Mouse (Mus musculus): ENCODE results near the gene Stoml1.

Gene Stoml1

DNA sequence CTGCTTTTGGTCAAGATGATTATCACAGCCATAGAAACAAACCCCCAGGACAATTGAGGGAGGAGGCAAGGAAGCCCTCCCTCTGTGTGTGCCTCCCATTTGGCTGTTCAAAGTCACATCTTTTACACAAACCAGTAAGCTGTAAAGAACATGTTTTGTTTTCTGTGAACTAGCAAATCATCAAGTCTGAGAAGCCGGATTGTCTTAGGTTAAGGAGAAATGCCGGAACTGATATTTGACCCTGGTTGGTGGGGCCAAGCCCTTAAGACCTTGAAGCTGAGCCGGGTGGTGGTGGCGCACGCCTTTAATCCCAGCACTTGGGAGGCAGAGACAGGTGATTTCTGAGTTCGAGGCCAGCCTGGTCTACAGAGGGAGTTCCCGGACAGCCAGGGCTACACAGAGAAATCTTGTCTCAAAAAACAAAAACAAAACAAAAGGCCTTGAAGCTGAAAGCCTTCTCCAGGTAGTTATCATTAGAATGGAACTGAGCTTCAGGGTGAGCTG lies 21.2 kb downstream of the Stoml1 start:
- DNase-seq (ENCODE audit: low read depth, low spot score) = no peak
- no peaks in the 10 kb centered on the region for H3K27me3 ChIP-seq (ENCODE audit: control insufficient read depth, insufficient read depth, low read length, poor library complexity, severe bottlenecking)

DNA sequence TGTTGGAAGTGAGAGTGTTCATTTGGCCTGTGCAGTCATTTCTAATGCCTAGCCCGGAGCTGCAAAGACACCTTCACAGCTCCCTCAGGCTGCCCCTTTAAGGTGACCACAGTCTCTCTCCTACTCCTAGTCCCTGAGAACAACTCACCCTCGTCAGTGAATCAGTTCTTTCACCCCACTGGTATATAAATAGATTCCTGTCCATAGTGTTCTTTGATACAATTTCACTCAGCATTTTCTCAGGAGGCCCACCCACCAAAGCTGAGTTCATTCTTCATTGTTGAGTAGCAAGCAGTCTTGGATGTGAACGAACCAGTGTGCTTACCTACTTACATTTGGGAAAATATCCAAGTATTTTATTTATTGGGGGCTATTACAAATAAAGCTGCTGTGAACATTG lies 21.7 kb downstream of the Stoml1 start:
- Histone ChIP-seq H3K36me3 (ENCODE audit: control insufficient read depth, insufficient read depth, low read length, poor library complexity, severe bottlenecking) (no peaks in the 10 kb centered on the region), H3K27me3 (ENCODE audit: control insufficient read depth, insufficient read depth, low read length, poor library complexity, severe bottlenecking) (no peaks in the 10 kb centered on the region)
- no peak for DNase-seq (ENCODE audit: low read depth, low spot score)

More for the DNA sequence above, 21.2 kb downstream of the Stoml1 start:
- no peaks in the 10 kb centered on the region for H3K36me3 ChIP-seq (ENCODE audit: control insufficient read depth, insufficient read depth, low read length, poor library complexity, severe bottlenecking)

DNA sequence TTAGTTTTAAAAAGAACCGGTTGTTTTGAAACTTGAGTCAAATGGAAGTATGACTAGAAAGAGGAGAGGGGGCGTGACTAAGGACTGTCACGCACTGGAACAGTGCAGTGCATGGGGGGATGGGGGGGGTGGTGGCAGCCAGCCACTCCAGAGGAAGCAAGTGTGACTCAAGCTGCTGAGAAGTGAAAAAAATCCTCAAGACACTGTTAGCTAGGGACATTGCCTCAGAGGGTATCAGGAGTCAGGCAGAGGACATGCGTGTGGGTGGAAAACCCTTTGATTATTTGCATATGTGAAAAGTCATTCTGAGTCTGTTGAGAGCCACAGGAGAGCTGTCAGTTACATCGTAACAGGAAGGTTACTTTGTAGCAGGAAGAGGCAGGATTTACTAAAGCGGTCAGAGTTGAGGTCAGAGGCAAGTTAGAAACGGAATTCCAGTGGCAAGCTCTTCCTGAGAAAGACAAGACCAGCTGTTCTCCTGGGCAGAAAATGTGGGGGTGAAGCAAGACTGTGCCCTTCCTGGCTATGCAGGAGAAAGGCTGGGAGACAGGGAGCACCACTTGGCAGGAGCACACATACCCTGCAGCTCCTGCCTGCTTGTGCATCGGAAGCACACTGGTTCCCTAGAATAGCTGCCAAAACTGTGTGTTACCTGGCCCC lies 22.3 kb downstream of the Stoml1 start:
- peak; percentile 92 for DNase-seq (ENCODE audit: low read depth, low spot score)
- no peaks in the 10 kb centered on the region for H3K36me3 ChIP-seq (ENCODE audit: control insufficient read depth, insufficient read depth, low read length, poor library complexity, severe bottlenecking)
- H3K27me3 ChIP-seq (ENCODE audit: control insufficient read depth, insufficient read depth, low read length, poor library complexity, severe bottlenecking) = no peaks in the 10 kb centered on the region

DNA sequence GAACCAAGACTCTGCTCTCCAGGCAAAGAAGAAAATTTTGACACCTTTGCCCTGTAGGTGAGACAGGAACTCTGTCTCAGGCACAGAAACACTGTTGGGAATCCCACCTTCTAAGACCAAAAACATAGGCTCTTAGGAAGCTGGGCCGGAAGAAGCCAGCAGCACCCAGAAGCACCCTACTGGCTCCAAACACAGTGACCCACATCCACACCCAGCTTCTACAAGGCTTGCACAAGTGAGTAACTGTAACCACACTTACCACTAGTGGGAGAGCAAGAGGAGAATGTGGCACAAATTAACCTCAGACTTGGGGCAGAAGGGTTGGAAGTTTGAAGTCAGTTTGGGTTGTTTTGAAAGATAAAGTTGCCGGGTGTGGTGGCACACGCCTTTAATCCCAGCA lies 22.8 kb downstream of the Stoml1 start:
- peak; percentile 66 for DNase-seq (ENCODE audit: low read depth, low spot score)
- no peaks in the 10 kb centered on the region for H3K27me3 ChIP-seq (ENCODE audit: control insufficient read depth, insufficient read depth, low read length, poor library complexity, severe bottlenecking)
- H3K36me3 ChIP-seq (ENCODE audit: control insufficient read depth, insufficient read depth, low read length, poor library complexity, severe bottlenecking) = no peaks in the 10 kb centered on the region

DNA sequence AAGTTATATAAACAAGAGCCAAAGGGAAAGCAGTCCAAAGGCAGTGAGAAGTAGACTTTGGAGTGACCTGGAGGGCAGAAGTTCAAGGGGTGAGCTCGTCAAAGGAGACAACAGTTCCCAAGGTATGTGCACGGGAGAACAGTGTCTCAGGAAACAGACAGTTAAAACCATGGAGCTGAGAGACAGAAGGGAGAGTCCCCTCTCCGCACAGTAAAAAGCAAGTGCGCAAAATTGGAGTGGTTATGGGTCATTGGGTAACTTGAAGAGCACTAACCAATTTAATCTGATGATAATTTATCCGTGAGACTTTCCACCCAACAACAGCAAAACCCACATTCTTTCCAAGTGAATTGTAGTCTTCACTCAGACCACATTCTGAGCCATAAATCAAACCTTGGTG lies 23.4 kb downstream of the Stoml1 start:
- DNase-seq (ENCODE audit: low read depth, low spot score) = no peak

DNA sequence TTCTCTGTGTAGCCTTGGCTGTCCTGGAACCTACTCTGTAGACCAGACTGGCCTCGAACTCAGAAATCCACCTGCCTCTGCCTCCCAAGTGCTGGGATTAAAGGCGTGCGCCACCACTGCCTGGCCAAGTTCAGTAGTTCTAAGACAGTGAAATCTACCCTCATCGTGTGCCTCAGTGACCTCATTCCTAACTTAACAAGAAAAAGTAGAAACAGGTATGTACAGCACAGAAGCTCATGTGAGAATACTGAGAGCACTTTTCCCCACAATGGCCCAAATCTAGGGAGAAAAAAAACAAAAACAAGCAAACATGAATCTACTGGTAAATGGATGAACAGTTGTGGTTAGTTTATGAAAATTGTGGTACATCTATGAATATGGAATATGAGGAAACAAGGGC lies 25.3 kb downstream of the Stoml1 start:
- H3K27me3 ChIP-seq (ENCODE audit: control insufficient read depth, insufficient read depth, low read length, poor library complexity, severe bottlenecking) = no peaks in the 10 kb centered on the region
- no peaks in the 10 kb centered on the region for H3K36me3 ChIP-seq (ENCODE audit: control insufficient read depth, insufficient read depth, low read length, poor library complexity, severe bottlenecking)
- no peak for DNase-seq (ENCODE audit: low read depth, low spot score)

More for the DNA sequence above, 23.4 kb downstream of the Stoml1 start:
- Histone ChIP-seq H3K36me3 (ENCODE audit: control insufficient read depth, insufficient read depth, low read length, poor library complexity, severe bottlenecking) (no peaks in the 10 kb centered on the region), H3K27me3 (ENCODE audit: control insufficient read depth, insufficient read depth, low read length, poor library complexity, severe bottlenecking) (no peaks in the 10 kb centered on the region)

DNA sequence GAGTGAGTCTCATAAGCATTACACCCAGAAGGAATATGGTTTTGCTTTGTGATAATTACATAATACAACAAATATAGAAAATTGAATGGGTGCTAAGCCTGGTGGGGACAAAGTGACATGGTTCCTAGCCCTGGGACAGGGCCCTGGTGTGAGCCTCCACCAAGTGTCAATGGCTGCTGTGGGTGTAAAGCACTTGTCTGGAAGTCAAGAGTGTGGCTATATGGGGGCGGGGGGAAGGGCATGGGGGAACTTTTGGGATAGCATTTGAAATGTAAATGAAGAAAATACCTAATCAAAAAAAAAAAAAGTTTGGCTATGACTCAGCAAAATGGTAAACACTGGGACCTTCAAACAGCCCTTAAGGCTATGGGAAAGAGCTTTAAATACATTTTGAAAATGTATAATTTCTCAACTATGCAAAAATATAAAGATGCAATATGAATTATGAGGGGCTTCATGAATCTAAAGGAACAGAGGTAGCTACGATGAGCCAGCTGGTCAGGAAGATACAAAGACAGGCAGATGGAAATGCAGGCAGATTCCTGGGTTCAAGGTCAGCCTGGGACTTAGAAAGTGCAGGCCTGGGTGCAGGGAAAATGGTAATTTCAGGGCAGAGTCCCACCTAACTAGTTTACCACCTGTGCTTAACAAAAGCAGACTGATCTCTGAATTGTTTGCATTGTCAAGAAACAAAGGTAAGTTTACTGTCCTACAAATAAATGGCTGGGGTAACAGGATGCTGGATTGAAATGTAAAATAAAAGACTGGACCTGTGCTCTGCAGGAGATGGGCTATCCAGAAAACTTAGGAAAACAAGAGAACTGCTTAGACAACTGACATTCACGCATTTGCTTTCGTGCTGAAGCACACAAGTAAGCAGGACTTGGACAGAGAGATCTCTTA lies 26.1 kb downstream of the Stoml1 start:
- no peak for DNase-seq (ENCODE audit: low read depth, low spot score)
- H3K27me3 ChIP-seq (ENCODE audit: control insufficient read depth, insufficient read depth, low read length, poor library complexity, severe bottlenecking) = no peaks in the 10 kb centered on the region
- H3K36me3 ChIP-seq (ENCODE audit: control insufficient read depth, insufficient read depth, low read length, poor library complexity, severe bottlenecking) = peaks cover 2% of the 10 kb centered on the region; the same call in 1 of the 2 replicates

DNA sequence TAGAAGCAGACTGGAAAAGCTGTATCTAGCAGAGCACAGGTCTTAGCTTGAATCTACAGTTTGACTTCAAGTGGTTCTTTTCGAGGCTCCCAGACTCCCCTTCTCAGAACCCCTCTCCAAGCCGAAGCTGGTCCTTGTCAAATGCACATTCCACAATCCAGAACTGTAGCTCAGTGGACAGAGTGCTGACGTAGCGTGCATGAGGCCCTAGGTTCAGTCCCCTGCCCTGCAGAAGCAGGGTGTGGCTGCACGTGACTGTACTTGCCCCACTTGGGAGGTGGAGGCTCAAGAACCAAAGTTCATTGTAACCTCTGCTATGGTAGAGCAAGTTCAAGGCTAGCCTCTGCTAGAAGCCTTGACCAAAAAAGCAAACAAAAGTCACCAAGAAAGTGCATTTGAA lies 26.8 kb downstream of the Stoml1 start:
- Histone ChIP-seq H3K27me3 (ENCODE audit: control insufficient read depth, insufficient read depth, low read length, poor library complexity, severe bottlenecking) (no peaks in the 10 kb centered on the region), H3K36me3 (ENCODE audit: control insufficient read depth, insufficient read depth, low read length, poor library complexity, severe bottlenecking) (peaks cover 2% of the 10 kb centered on the region; the same call in 1 of the 2 replicates)
- no peak for DNase-seq (ENCODE audit: low read depth, low spot score)

DNA sequence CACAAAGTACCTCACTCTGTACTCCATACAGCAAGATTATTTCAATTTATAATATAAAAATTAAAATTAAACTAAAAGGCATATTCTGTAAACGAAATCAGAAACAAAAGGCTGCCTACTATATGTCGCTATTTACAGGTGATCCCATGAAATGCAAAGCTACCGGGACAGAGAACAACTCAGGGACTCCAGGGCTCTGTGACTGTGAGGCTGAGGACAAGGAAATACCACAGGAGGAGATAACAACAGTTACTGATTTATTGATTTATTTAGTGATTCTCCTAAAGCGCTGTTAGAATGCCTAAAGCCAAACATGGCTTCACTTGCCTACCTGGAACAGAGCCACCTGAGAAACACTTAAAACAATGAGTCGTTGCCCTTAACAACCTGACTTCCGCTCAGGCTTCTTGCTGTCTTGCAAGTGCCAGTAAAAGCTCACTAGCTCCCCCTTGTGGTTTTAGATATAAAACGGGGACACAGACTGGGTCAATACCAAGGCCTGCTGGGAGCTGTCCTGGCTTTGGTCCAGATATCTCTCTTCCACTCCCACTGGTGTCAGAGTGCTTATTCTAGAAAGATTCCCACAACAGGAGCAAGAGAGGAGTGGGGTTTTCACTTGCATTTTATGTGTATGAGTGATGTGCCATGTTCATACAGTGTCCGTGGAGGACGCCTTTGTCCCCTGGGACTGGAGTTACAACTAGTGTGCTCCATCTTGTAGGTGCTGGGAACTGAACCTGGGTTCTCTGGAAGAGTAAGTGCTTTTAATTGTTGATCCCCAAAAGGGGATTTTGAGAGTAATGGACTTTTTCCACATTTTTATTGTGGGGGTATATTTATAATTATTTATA lies 27.5 kb downstream of the Stoml1 start:
- DNase-seq (ENCODE audit: low read depth, low spot score) = peak; percentile 97

DNA sequence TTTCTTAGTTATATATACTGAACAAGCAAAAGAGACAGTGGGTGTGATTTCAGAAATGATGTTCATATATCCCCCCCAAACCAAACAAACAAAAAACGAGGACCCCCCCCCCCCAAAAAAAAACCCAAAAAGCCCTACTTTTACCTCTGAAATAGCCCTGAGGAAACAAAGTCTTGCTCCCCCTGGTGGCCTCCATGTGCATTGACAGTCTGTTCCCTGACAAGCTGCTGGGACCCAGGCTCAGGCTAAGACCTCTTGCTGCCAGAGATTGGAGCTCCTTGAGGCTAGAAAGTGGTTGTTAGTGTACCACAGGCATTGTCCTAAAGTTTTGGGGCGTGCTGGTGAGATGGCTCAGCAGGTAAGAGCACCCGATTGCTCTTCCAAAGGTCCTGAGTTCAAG lies 28.6 kb downstream of the Stoml1 start:
- peak; percentile 78 for DNase-seq (ENCODE audit: low read depth, low spot score)
- peaks cover 2% of the 10 kb centered on the region; the same call in 1 of the 2 replicates for H3K36me3 ChIP-seq (ENCODE audit: control insufficient read depth, insufficient read depth, low read length, poor library complexity, severe bottlenecking)
- no peaks in the 10 kb centered on the region for H3K27me3 ChIP-seq (ENCODE audit: control insufficient read depth, insufficient read depth, low read length, poor library complexity, severe bottlenecking)

More for the DNA sequence above, 27.5 kb downstream of the Stoml1 start:
- Histone ChIP-seq H3K36me3 (ENCODE audit: control insufficient read depth, insufficient read depth, low read length, poor library complexity, severe bottlenecking) (peaks cover 2% of the 10 kb centered on the region; the same call in 1 of the 2 replicates), H3K27me3 (ENCODE audit: control insufficient read depth, insufficient read depth, low read length, poor library complexity, severe bottlenecking) (no peaks in the 10 kb centered on the region)

DNA sequence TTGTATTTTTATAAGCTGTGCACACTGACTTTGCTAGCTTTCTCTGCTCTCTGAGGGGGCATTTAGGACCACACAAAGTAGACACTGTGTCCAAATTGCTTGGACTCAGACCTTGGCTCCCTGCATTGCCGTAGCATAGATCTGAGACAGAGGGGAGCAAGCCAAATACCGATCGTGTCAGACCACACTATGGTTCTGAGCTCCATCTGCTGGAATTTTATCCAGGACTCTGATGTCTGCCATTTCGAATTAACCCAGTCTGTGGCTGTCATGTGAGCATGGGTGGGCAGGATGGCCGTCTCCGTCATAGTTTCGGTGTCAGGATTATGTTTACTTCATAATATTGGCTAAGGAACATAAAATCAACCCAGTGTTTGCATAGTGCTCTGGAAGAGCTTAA lies 30.5 kb downstream of the Stoml1 start:
- DNase-seq (ENCODE audit: low read depth, low spot score) = no peak
- Histone ChIP-seq H3K36me3 (ENCODE audit: control insufficient read depth, insufficient read depth, low read length, poor library complexity, severe bottlenecking) (peaks cover 2% of the 10 kb centered on the region; the same call in 1 of the 2 replicates), H3K27me3 (ENCODE audit: control insufficient read depth, insufficient read depth, low read length, poor library complexity, severe bottlenecking) (no peaks in the 10 kb centered on the region)

DNA sequence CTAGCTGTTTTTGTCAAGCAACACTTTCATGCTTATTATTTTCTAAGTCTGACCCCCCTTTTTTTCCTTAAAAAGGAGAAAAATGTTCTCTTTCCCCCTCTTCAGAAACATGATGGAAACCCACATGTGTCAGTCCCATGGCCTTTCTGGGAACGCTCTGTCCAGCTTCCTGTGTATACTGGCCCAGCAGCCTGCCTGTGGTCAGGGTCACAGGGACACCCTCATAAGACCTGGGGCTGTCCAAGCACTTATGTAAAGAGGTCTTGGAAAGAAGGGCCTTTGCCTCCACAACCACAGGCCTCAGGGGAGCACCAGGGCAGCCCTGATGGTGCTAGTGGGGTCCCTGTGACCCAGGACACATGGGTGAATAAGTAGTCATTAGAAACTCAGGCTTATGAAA lies 36.1 kb downstream of the Stoml1 start:
- no peaks in the 10 kb centered on the region for H3K36me3 ChIP-seq (ENCODE audit: control insufficient read depth, insufficient read depth, low read length, poor library complexity, severe bottlenecking)
- no peaks in the 10 kb centered on the region for H3K27me3 ChIP-seq (ENCODE audit: control insufficient read depth, insufficient read depth, low read length, poor library complexity, severe bottlenecking)
- no peak for DNase-seq (ENCODE audit: low read depth, low spot score)

DNA sequence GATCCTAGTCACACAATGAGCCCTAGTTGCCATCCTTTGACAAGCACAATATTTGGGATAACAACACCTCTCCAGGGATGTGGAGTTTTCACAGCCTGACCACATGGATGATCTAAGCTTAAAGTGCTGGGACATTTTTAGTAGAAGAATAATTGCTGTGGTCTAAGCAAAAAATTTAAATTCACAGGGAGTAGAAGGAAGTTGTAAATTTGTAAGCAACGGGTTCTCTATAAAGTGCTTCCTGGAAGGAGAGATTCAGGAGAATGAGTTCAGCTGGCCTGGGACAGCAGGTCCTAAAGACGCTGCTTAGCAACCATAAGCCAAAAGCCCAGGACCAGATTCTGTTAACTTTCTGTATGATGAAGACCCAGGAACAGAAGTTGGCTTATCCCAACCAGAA lies 36.9 kb downstream of the Stoml1 start:
- no peaks in the 10 kb centered on the region for H3K36me3 ChIP-seq (ENCODE audit: control insufficient read depth, insufficient read depth, low read length, poor library complexity, severe bottlenecking)

DNA sequence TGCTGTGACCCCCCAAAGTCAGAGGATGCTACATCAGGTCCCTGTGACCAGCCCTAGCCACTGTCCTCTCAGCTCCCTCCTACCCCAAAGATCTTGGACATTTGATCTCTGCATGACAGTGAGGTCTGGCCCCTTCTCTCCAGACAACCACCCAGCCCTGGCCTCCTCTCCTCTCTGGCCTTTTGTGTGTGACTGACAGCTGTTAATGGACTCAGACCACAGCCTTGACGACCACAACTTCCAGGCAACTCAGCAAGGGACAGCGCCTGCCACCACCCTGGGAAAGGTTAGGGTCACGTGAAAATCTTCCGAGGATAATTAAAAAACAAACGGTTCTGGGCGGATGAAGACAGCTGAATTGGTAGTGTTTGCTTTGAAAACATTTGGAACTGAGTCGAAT lies 41.6 kb downstream of the Stoml1 start:
- Histone ChIP-seq H3K36me3 (ENCODE audit: control insufficient read depth, insufficient read depth, low read length, poor library complexity, severe bottlenecking) (no peaks in the 10 kb centered on the region), H3K27me3 (ENCODE audit: control insufficient read depth, insufficient read depth, low read length, poor library complexity, severe bottlenecking) (no peaks in the 10 kb centered on the region)
- DNase-seq (ENCODE audit: low read depth, low spot score) = no peak

More for the DNA sequence above, 36.9 kb downstream of the Stoml1 start:
- no peak for DNase-seq (ENCODE audit: low read depth, low spot score)
- H3K27me3 ChIP-seq (ENCODE audit: control insufficient read depth, insufficient read depth, low read length, poor library complexity, severe bottlenecking) = no peaks in the 10 kb centered on the region
